Mouse (Mus musculus) adrenal gland, adult 8-10 months (tissue): ENCODE data around the gene Chn2. TPM values are rescaled to one million over a fixed set of nuclear protein-coding genes. Genes with fewer than 3 reads are reported as not detected.
A peak's percentile ranks its signal among the peaks of the same experiment; 100 is the strongest.

Source experiments
- DNase-seq: peaks from one replicate; pipeline ENCODE4 v3.0.0; 2022
- total RNA-seq, 4 experiments: library from RNA; stranded (reverse); gene quantifications; 2 replicates each; pipeline ENCODE4 v1.2.4; 2022

The Chn2 gene
- total RNA-seq, 4 experiments from 2014 or later, result 7.1 to 24.4 (median 16.6) TPM

DNA sequence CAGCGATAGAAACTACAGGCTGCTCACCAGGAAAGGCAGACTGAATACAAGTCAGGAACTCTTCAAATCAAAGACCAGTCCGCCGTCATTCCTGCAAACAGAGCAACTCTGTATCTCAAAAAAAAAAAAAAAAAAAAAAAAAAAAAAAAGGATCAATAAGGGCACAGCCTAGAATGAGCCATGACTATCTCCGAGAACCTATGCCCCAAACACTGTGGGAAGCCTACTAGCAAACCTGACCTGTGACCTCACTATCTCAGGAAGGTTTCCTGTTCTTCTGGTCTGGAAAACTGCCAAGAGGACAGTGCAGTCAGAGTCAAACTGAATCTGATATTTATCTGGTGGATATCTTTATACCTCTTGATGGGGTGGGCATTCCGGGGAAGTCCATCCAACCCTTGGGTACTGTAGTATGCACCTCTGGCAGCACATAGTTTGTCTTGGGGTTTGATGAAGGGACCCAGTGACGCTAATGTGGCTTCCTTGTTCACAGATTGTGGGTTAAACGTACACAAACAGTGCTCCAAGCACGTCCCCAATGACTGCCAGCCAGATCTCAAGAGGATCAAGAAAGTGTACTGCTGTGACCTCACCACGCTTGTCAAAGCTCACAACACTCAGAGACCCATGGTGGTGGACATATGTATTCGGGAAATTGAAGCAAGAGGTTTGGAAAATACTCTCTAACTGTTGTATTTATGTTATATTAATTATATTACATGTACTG lies 250.6 kb downstream of the Chn2 start:
- DNase-seq, result no peak

DNA sequence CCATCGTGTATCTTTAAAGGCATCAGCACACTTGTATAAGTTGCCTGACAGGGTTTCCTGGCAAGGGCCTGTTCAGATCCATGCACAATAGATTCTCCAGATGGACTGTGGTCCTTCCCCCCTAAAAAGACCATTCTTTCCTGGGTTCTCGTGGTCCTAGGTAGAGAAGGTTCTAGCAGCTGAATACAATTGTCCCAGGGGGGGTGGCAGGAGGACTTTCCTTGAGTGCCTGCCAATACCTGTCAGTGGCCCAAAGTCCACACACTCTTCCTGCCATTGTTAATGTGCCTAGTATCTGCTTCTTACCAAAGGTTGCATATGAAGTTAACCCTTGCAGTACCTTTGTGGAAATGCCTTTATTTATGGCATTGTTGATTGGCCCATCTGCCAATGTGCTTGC lies 257.9 kb downstream of the Chn2 start:
- DNase-seq, result no peak

DNA sequence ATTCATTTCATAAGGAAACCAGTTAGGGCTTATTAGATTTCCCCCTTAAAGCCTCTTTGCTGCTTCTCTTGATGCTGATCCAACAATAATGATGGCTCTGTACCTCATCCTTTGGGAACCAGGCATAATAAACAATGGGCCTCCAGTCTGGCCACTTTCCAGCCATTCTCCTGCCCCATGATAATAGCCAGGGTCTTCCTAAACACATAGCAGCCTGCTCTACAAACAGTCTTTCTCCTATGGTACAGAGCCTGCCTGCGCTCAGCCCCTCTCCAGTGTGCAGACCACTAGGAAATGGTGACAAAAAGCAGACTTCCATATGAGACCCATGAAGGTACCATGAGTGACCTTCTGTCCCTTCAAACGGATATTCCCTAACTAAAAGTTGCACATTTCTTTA lies 260.1 kb downstream of the Chn2 start:
- no peak for DNase-seq

DNA sequence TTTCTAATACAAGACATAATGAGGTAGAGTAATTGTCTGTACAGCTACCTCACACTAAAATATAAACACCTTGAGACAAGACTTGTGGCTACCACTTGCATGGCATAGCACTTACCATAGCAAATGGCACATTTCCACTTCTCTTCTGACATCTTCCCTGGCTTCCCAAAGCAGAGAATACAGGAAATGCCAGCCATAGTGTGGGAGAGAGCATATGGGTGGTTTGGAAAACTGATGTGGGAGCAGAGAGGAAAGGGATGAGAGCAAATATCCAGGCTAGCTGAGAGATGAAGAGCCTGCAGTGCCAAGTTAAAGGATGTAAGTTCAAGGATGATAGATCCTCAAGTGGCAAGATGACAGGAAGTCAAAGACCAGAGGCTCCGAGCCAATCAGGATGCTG lies 266.4 kb downstream of the Chn2 start:
- DNase-seq, result no peak

DNA sequence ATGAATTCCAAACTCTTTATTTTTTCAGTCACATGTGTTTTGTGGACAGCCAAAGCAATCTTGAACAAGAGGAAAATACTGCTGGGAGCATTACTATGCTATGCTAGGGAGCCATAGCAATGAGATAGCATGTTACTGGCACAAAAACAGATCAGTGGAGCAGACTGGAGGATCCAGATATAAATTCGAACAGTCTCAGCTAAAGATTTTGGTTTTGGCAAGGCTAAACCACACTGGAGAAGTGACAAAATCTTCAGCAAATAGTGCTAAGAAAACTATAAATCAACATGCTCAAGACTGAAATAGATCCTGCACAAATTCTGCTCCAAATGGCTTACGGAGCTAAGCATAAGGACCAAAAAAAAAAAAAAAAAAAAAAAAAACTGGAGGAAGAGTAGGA lies 273.7 kb downstream of the Chn2 start:
- DNase-seq, result no peak

DNA sequence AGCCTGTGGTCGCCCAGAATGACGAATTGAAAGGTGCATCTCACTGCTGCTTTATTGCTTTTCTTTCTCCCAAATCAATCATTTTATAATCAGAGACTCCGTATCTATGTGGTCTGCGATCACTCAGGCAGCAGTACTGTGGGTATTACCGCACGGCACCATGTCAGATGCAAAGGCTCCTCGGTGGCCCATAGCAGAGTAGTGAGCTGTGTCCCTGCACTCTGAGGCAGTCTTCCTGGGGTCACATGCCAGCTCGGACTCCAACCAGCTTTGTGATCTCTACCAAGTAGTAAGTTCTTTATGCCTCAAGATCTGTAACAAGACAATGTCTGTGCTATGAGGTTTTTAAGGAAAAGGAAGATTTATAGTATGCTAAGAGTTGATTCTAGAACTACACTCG lies 279.3 kb downstream of the Chn2 start:
- DNase-seq, result no peak

DNA sequence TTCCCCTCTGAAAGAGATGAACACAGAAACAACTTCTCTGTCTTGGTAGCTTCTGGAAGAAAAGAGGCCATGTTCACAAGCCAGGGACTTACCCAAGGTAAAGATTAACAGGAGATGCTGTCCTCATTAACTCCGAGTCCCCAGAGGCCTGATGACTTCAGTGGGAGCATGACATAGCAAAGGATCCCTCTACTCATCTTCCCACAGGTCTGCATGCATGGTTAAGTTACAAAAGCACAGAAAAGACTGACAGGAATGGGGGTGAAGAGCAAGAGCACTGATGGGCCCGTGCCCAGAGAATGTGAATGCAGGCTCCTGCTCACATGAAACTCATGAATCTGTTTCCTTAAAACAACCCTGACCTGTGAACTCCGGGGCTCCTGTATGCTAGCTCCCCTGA lies 279.8 kb downstream of the Chn2 start:
- DNase-seq, result no peak

DNA sequence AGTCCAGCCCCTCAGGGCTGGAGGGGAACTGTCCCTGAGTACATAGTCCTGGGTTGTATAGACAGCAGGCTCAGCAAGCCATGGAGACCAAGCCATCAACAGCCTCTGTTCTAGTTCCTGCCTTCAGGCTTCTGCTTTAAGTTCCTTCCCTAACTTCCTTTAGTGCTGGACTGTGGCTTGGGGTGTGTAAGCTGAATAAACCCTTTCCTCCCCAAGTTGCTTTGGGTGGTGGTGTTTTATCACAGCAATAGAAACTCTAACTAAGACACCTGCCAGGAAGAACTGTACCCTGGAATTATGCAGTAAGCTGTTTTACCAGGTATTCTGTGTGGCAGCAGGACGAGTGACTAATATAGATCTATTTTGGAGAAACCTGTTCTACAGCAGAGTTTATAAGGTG lies 280.9 kb downstream of the Chn2 start:
- DNase-seq, result no peak

DNA sequence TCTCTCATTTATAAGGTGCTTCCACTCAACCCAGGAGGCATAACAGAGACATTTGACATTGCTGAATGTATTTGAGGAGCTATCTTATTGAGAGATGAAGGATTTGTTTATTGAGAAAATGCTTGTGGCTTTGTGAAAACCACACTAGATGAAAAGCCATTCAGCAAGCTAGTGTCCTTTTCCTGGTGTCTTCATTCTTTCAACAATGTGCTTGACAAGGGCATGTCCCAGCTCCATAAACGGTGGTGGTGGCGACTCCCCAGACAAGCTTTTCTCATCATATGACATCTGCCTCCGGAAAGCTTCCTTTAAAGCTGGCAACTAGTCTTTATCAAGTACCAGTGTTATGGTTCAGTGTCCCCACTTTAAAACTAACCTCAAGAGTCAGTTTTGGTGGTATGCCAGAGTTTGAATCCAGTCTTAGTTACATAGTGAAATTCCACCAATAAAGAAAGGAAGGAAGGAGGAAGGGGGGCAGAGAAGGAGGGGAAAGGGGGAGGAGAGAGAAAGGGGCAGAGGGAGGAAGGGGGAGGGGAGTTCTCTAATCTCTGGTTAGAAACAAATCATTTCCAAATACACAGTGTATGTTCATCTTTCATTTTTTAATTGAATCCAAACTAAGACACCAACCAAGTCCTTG lies 286.0 kb downstream of the Chn2 start, which contains the start of gene Prr15:
Prr15 (plus strand) TSS at position 590 of the 640 bp plus-strand sequence.
- DNase-seq, result no peak

DNA sequence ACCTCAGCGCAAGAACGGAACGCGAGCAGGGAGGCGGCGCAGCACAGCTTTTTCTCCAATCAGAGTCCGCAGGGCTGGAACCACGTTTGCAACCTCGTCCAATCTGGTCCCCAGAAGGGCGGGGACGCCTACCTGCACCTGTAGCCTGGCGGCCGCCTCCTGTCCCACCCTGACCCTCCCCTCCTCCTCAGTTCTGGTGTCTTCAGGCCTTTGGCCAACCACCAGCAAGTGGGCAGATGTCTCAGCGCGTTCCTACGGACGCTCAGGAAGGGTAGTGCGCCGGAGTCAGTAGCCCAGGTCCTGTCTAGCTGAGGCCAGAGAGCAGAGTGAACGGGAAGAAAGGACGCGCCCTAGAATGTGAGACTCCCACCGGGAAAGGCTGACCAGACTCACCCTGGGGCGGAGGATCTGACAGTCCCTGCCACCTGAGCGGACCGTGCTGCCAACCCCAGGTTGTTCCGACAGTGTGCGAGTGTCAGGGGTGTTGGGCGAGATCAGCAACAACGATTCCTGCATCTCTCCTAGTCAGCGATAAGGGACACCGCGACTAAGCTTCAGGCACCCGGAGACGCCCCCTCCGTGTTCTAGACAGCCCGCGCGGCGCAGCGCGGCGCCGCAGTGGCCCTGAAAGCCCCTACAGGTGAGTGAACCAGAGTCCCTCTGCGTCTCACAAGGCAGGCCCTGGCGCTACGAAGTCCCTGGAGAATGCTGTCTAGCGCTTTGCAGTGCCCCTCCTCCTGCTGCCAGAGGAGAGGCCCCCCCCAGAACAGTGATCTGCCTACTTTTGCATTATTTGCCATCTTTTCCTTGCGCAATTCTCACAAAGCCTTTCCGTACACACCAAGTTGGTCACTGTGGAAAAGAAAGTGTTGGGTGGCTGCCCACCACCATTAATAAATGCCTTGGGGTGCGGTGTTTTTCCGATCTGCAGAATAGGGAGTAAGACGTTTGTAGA lies 287.6 kb downstream of the Chn2 start:
- peak; percentile 42 for DNase-seq

DNA sequence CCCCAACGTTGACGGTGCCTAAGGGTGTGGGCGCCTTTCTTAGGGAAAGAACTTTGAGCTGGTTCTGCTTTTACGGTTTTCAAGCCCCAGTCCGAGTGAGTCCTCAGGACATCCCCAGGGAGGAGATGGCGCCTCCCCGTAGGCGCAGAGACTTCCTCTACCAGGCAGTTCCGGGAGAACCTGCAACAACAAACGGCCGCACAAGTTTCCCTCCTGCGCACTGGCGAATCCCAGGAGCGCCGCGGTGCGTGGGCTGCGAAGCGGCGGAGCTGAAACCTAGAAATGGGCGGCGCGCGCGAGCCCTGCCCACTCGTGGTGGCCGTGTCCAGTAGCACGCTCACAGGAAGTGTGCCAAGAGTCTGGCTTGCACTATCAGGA lies 288.3 kb downstream of the Chn2 start:
- DNase-seq, result peak; percentile 39

DNA sequence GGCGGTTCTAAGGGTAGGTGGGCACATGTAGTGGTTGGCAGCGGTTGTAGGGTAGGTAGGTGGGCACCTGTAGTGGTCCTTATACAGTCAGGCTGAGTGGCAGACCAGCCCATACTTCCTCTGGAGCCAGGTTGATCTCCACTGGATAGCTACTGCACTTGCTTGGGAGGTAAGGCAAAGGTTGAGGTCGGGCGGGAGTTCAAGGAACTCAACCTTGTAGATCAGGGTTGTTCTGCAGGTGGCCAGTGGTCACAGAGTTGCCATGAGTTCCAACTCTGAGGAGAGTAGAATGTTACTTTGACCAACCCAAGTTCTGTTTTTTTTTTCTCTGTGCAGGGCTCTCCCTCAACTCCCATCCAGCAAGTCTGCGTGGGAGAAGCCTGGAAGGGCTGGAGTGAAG lies 289.4 kb downstream of the Chn2 start:
- DNase-seq, result no peak

DNA sequence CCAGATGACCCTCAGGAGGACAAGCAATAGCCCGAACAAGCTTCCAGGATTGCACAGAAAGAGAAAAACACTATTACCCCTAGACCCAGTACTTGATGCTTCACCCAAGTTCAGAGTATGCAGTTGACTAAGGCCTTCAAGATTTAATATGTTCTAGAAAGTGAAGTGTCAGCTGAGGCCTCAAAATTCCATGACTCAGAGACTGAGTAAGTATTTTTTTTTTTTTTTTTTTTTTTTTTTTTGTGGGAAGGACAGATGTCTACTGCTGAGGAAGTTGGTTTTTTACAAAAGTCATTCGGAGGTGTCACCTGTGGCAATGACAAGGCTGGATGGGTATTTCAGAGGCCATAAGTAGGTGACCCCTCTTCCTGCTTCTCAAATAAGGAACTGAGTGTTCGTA lies 290.2 kb downstream of the Chn2 start:
- no peak for DNase-seq

DNA sequence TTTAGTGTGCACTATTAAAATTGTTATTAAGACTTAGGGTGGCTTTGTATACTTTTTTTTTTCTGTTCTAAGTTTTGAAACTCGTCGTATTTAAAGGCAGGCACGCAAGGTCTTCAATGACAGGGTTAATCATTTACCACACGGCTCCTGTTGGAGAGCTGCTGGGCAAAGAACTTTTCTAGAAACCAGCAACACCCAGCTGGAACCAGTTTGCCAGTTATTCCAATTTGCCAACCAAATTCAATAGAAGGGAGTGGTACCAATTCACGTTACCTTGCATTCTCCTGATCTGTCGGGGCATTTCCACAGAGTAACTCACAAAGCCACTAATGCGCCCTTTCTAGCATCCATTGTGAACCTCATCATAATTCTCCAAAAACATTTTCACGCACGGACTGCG lies 290.8 kb downstream of the Chn2 start:
- no peak for DNase-seq

DNA sequence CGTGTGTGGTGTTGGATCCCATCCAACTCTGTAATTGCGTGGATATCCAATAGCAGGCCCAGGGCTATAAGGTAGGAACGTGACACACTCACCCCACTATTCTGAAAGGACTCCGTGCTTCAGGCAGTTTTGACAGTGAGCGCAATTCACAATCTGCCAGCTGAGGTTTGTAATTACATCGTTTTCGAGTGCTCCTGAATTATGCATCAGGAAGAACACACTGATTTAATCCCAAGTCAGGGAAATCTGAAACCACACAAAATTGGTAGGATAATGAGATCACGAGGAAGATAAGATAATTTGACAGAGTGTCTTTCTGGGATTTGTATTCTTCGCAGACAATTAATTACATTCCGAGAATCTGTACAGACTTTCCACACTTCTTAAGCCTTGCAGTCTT lies 292.4 kb downstream of the Chn2 start:
- no peak for DNase-seq

DNA sequence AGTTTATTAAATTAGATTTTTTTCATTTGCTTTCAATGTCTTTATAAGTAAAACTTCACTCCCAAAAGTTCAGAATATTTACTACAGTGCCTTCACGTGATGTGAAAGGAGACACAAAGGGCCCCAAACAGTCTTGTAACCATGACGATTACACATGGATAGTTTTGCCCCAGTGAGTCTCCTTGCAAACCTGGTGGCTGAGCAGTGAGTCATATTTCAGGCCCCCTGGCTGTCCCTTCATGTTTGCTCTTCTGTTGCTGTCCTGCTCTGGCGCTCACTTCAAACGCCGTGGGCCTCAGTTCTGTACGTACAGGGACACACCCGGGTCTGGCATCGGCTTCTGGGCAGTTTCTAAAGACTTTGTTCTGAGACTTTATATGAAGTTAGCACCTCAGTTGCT lies 292.8 kb downstream of the Chn2 start:
- DNase-seq, result no peak

DNA sequence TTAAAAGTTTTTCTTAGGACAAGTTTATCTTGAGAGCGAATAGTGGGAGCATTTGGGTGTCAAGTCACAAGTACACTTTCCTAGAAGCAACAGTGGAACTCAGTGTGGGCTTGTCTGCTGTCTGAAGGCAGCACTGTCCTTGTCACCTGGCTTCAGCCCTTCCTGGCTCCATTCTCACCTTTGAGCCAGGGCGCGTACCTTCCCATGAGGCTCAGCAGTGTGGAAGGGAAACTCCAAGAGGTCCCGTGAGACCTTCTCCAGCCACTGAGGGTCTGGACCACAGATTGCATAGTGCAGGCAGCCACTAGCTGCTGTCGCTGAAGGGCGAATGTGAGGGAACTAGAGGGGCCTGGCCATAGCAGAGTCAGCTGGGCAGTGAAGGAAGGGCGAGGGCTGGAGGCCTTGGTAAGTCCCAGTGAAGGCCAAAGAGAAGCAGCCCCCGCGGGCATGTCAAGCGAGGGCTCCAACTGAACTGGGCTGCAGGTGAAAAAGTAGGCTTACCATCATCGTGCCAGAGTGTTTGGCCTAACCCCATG lies 293.8 kb downstream of the Chn2 start:
- DNase-seq, result no peak

DNA sequence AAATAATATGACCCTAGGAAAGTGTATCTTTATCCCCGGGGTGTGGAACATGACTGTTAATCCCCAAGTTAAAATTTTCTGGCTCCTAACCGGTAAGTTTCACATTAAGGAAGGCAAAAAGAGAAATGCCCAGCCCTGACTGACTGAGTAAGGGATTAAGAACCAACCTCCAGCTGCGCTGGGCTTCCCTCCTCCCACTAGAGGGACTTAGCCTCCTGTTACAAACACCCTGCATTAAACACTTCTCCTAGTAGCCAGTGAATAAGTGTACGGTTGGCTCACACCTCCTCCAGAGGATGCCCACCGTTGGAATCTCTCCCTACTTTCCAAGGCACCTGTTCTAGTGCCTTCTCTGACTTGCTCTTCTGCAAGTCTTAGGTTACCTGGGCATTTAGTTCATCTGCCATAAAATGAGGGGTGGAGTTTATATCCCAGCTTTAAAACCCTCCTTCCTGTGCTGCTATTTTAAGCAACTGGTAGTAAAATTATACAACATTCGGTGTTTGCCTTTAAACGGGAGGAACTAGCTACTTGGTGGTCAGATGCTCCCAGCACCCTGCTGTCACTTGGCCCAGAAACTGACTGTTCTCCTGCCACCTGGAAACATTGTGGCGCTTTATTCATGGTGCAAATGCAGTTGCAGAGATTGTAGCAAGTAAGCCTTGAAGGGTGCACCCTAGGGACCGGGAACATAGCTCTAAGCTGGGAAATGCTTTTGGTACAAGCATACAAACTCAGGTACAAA lies 294.5 kb downstream of the Chn2 start:
- no peak for DNase-seq

DNA sequence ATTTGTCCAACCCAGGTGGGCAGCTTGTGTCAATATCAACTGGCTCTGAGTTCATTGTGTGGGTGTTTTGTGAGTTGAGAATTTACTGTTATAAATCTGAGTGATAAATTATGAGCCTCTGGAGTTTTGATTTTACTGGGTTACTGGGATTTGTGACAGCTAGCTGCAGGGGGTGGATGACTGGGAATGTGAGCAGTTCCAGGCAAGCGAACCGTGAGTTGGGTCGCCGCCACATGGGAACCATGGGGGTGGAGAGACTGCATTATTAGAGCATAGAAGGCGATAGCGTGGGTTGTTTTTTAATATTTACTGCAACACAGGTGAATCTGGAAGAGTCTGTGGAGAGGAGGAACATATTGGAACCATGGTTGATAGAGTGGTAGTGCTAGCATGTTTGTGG lies 298.0 kb downstream of the Chn2 start:
- DNase-seq, result no peak

DNA sequence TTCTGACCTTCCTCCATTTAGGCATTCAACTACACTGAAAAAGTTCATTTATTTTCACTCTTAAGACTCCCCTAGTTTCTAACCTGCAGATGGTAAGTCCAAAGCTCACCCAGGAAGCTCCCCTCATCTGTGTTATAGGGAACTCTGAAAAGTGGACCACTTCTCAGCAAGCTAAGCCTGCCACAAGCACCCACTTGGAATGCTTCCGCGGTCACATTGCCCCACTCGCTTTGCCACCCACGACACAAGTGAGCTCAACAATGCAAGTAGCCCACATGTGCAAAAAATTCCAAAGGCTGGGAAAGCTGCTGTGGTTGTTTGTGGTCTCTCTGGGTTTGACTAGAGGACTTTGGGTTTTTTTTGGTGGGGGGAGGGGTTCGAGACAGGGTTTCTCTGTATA lies 301.8 kb downstream of the Chn2 start:
- no peak for DNase-seq

DNA sequence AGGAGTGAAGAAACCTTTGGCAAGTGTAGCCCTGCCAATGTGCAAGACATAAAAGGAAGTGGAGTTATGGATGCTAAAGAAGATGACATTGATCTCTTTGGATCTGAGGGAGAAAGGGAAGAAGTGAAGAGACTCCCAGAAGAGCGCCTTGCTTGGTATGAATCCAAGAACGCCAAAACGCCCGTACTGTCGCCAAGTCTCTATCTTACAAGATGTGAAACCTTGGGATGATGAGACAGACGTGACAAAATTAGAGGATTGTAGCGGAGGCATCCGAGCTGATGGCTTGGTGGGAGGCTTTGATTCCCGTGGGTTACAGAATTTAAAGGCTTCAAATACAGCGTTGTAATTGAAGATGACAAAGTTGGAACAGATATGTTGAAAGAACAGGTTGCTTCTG lies 302.9 kb downstream of the Chn2 start:
- no peak for DNase-seq
